Mouse (Mus musculus) left cerebral cortex, adult 18-20 months (tissue): ENCODE measurements around the gene Lsm2. TPM values are rescaled to one million over a fixed set of nuclear protein-coding genes. Genes with fewer than 3 reads are reported as not detected.
"Not testable (repeated sequence)": the region's sequence is repeated elsewhere in the genome, so short reads cannot be mapped to it uniquely, and the experiment has no call there.

Experiments
- DNase-seq, 2 experiments: peaks; one replicate each; pipeline ENCODE4 v3.0.0; 2021 to 2022; ENCODE audit warnings: low spot score in 2 of 2, mixed read lengths in 1 of 2
- total RNA-seq, 2 experiments: library from RNA; stranded (reverse); gene quantifications; 2 replicates each; pipeline ENCODE4 v1.2.3; 2021

Lsm2 gene
- total RNA-seq, 2 experiments from 2014 or later: 13.9 to 15.5 TPM

DNA sequence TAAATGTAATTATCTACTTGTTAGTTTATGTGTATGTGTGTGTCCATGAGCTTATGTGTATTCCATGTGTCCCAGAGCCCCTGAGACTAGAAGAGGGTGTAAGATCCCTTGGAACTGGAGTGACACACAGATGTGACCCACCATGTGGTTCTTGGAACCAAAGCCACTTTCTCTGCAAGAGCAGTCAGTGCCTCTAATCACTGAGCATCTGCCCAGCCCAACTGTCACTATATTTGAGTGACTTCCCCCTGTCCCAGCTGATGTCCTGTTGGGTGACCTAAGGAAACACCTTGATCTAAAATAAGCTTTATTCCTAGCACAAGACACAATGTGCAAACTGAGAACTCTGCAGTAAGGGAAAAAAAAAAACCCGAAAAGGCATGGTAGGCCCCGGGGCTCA lies 46.7 kb downstream of the Lsm2 start:
- no peak for DNase-seq

- no peak for DNase-seq
These were observed 48.2 kb downstream of the Lsm2 start for GRCm38 (mm10) chr17:35029691-35030532.

GRCm38 (mm10) chr17:35031272-35031671 lies 49.6 kb downstream of the Lsm2 start:
- DNase-seq: no peak

GRCm38 (mm10) chr17:35031880-35032279 lies 50.2 kb downstream of the Lsm2 start:
- no peak for DNase-seq

- DNase-seq: no peak
These were observed 50.7 kb downstream of the Lsm2 start for GRCm38 (mm10) chr17:35032323-35032870.

DNA sequence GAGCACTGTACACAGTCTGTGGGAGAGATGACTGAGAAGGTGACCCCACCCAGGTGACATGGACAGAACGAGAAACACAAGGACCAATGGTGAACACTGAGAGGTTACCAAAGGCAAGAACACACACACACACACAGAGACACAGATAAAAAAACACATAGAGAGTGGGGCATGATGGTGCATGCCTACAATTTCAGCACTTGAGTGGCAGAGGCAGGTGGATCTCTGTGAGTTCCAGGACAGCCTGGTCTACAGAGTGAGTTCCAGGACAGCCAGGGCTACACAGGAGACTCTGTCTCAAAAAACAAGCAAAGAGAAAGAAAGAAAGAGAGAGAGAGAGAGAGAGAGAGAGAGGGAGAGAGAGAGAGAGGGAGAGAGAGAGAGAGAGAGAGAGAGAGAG lies 52.0 kb downstream of the Lsm2 start:
- DNase-seq: not testable (repeated sequence)

DNA sequence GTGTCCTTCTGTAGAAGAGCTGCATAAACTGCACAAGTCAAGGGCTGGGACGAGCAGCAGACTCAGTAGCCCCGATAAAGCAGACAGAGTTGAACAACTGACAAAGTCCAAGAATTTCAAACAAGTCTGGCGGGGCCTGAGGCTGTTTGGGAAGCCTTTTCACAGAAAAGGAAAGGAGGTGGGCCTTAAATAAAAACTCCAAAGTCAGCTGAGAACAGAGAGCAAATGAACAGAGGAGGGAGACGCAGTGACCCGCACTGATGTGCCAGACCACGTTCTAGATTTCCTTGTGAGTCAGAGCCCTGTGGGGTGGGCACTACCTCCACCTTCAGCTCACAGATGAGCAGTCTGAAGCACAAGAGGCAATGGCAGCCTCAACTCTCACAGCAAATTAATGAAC lies 53.2 kb downstream of the Lsm2 start:
- DNase-seq: no peak

Other genes starting within 250 kb of the Lsm2 start
- gene C4b, start 238.0 kb upstream of the Lsm2 start, total RNA-seq: 10 to 100 TPM; 29.6 to 32.7 TPM
- not detected for gene Cyp21a1, start 177.3 kb upstream of the Lsm2 start, total RNA-seq
- gene Stk19, start 144.9 kb upstream of the Lsm2 start, total RNA-seq: 10 to 100 TPM; 49.7 to 53.0 TPM
- gene Dxo, start 144.8 kb upstream of the Lsm2 start, total RNA-seq: 10 to 100 TPM; 32.1 to 37.8 TPM
- 10 to 100 TPM; 62.2 to 63.9 TPM for gene Skiv2l, start 131.7 kb upstream of the Lsm2 start, total RNA-seq
- 10 to 100 TPM; 33.8 to 39.7 TPM for gene Nelfe, start 131.5 kb upstream of the Lsm2 start, total RNA-seq
- gene Cfb, start 119.3 kb upstream of the Lsm2 start, total RNA-seq: under 1 TPM; 0.16 to 0.26 TPM
- 1 to 10 TPM; 7.4 to 7.8 TPM for gene Zbtb12, start 102.4 kb upstream of the Lsm2 start, total RNA-seq
- gene Gm20547, start 99.8 kb upstream of the Lsm2 start, total RNA-seq: not detected
- gene C2, start 83.6 kb upstream of the Lsm2 start, total RNA-seq: 1 to 10 TPM; 2.7 to 3.4 TPM
- gene Ehmt2, start 83.4 kb upstream of the Lsm2 start, total RNA-seq: 100 to 1,000 TPM; 168 to 175 TPM
- under 1 TPM; 0.30 to 0.45 TPM for gene Slc44a4, start 67.4 kb upstream of the Lsm2 start, total RNA-seq
- 10 to 100 TPM; 46.2 to 48.4 TPM for gene Neu1, start 50.6 kb upstream of the Lsm2 start, total RNA-seq
- gene Hspa1b, start 22.6 kb upstream of the Lsm2 start, total RNA-seq: 10 to 100 TPM; 21.5 to 31.4 TPM
- gene Gm20481, start 11.9 kb upstream of the Lsm2 start, total RNA-seq: under 1 TPM in 1 of 2 experiments, not detected in 1; 0.72 TPM
- 10 to 100 TPM; 22.1 to 23.4 TPM for gene Hspa1a, start 9.7 kb upstream of the Lsm2 start, total RNA-seq
- under 1 TPM; 0.44 to 0.61 TPM for gene Hspa1l, start 9.2 kb upstream of the Lsm2 start, total RNA-seq
- 10 to 100 TPM; 39.6 to 44.0 TPM for gene Vars, start 19.1 kb downstream of the Lsm2 start, total RNA-seq
- under 1 TPM; 0.61 to 0.77 TPM for gene Vwa7, start 34.7 kb downstream of the Lsm2 start, total RNA-seq
- gene Sapcd1, start 46.2 kb downstream of the Lsm2 start, total RNA-seq: not detected
- under 1 TPM; 0.65 to 0.68 TPM for gene Msh5, start 64.9 kb downstream of the Lsm2 start, total RNA-seq
- 10 to 100 TPM in 1 of 2 experiments, 1 to 10 TPM in 1; 9.1 to 10.2 TPM for gene Clic1, start 68.1 kb downstream of the Lsm2 start, total RNA-seq
- 10 to 100 TPM in 1 of 2 experiments, 1 to 10 TPM in 1; 9.9 to 11.6 TPM for gene Ddah2, start 77.2 kb downstream of the Lsm2 start, total RNA-seq
- gene Ly6g6c, start 83.5 kb downstream of the Lsm2 start, total RNA-seq: not detected
- not detected for gene Mpig6b, start 84.3 kb downstream of the Lsm2 start, total RNA-seq
- 1 to 10 TPM; 2.3 to 6.2 TPM for gene Ly6g6e, start 95.0 kb downstream of the Lsm2 start, total RNA-seq
- 1 to 10 TPM in 1 of 2 experiments, under 1 TPM in 1; 0.70 to 1.0 TPM for gene Ly6g6d, start 96.2 kb downstream of the Lsm2 start, total RNA-seq
- under 1 TPM; 0.33 to 0.40 TPM for gene Ly6g6f, start 103.7 kb downstream of the Lsm2 start, total RNA-seq
- 100 to 1,000 TPM; 115 to 120 TPM for gene Abhd16a, start 107.4 kb downstream of the Lsm2 start, total RNA-seq
- not detected for gene Ly6g5c, start 126.4 kb downstream of the Lsm2 start, total RNA-seq
- under 1 TPM; 0.28 to 0.72 TPM for gene Ly6g5b, start 133.6 kb downstream of the Lsm2 start, total RNA-seq
- gene Gpank1, start 139.6 kb downstream of the Lsm2 start, total RNA-seq: 10 to 100 TPM; 15.9 to 16.4 TPM
- 100 to 1,000 TPM; 192 to 198 TPM for gene Csnk2b, start 140.2 kb downstream of the Lsm2 start, total RNA-seq
- 10 to 100 TPM; 31.5 to 32.2 TPM for gene D17H6S53E, start 144.5 kb downstream of the Lsm2 start, total RNA-seq
- gene Apom, start 150.2 kb downstream of the Lsm2 start, total RNA-seq: not detected
- gene Bag6, start 153.3 kb downstream of the Lsm2 start, total RNA-seq: 100 to 1,000 TPM; 294 to 308 TPM
- 100 to 1,000 TPM; 270 to 288 TPM for gene Prrc2a, start 183.0 kb downstream of the Lsm2 start, total RNA-seq
- gene Aif1, start 194.2 kb downstream of the Lsm2 start, total RNA-seq: 10 to 100 TPM in 1 of 2 experiments, 1 to 10 TPM in 1; 8.6 to 11.6 TPM
- 1 to 10 TPM; 6.0 to 6.9 TPM for gene Lst1, start 206.6 kb downstream of the Lsm2 start, total RNA-seq
- gene Ltb, start 212.6 kb downstream of the Lsm2 start, total RNA-seq: under 1 TPM; 0.79 to 0.80 TPM
- not detected for gene Tnf, start 220.1 kb downstream of the Lsm2 start, total RNA-seq
- under 1 TPM; 0.23 to 0.60 TPM for gene Lta, start 223.5 kb downstream of the Lsm2 start, total RNA-seq
- gene Gm16181, start 239.0 kb downstream of the Lsm2 start, total RNA-seq: not detected